Mouse (Mus musculus) kidney, embryonic 15.5 days (tissue): ENCODE data around the gene Pip4p1. TPM values are rescaled to one million over a fixed set of nuclear protein-coding genes. Genes with fewer than 3 reads are reported as not detected.

Experiments used
- polyA plus RNA-seq: library from polyadenylated mRNA; unstranded; fragments of >200 nt; fragmentation: Nextera tagmentation; extraction: Ambion mirVana; gene quantifications from 2 replicates; pipeline ENCODE4 v1.2.1, GENCODE M21; 2015

The Pip4p1 gene
- polyA plus RNA-seq, 1 experiment from 2014 or later = 53.9 TPM

Other genes starting within 250 kb of the Pip4p1 start
- gene Olfr747, start 237.7 kb downstream of the Pip4p1 start, polyA plus RNA-seq = not detected in 2 replicates
- not detected in 2 replicates for gene Olfr748, start 223.5 kb downstream of the Pip4p1 start, polyA plus RNA-seq
- not detected in 2 replicates for gene Olfr749, start 185.8 kb downstream of the Pip4p1 start, polyA plus RNA-seq
- 74.4 and 78.5 TPM in 2 replicates for gene Ttc5, start 145.3 kb downstream of the Pip4p1 start, polyA plus RNA-seq
- gene Ccnb1ip1, start 123.1 kb downstream of the Pip4p1 start, polyA plus RNA-seq = not detected in 2 replicates
- 64.9 and 65.6 TPM in 2 replicates for gene Parp2, start 123.0 kb downstream of the Pip4p1 start, polyA plus RNA-seq
- gene Tep1, start 60.3 kb downstream of the Pip4p1 start, polyA plus RNA-seq = 6.2 and 8.5 TPM in 2 replicates
- 0.19 TPM in 2 replicates for gene Klhl33, start 33.3 kb downstream of the Pip4p1 start, polyA plus RNA-seq
- gene Osgep, start 6.0 kb downstream of the Pip4p1 start, polyA plus RNA-seq = 166 and 173 TPM in 2 replicates
- 301 and 306 TPM in 2 replicates for gene Apex1, start 5.9 kb downstream of the Pip4p1 start, polyA plus RNA-seq
- gene Pnp, start 226 bp upstream of the Pip4p1 start, polyA plus RNA-seq = 74.3 and 78.6 TPM in 2 replicates
- gene Gm49342, start 13.7 kb upstream of the Pip4p1 start, polyA plus RNA-seq = not detected in 2 replicates
- 0.62 and 1.0 TPM in 2 replicates for gene Pnp2, start 25.1 kb upstream of the Pip4p1 start, polyA plus RNA-seq
- not detected in 2 replicates for gene Rnase10, start 76.9 kb upstream of the Pip4p1 start, polyA plus RNA-seq
- gene Rnase9, start 111.0 kb upstream of the Pip4p1 start, polyA plus RNA-seq = 0.17 TPM in 1 of 2 replicates, not detected in the other
- 0.38 TPM in 1 of 2 replicates, not detected in the other for gene Rnase11, start 119.3 kb upstream of the Pip4p1 start, polyA plus RNA-seq
- gene Rnase12, start 126.8 kb upstream of the Pip4p1 start, polyA plus RNA-seq = 10.2 and 11.1 TPM in 2 replicates
- gene Olfr750, start 143.6 kb upstream of the Pip4p1 start, polyA plus RNA-seq = 0.04 TPM in 1 of 2 replicates, not detected in the other
- 37.8 and 40.5 TPM in 2 replicates for gene Rnase4, start 160.2 kb upstream of the Pip4p1 start, polyA plus RNA-seq
- gene Ang, start 160.3 kb upstream of the Pip4p1 start, polyA plus RNA-seq = 8.4 and 9.8 TPM in 2 replicates
- gene Eddm3b, start 183.6 kb upstream of the Pip4p1 start, polyA plus RNA-seq = 2.0 and 2.1 TPM in 2 replicates
- gene Rnase6, start 193.1 kb upstream of the Pip4p1 start, polyA plus RNA-seq = 0.52 and 1.3 TPM in 2 replicates
- 0.17 and 1.00 TPM in 2 replicates for gene Rnase1, start 215.9 kb upstream of the Pip4p1 start, polyA plus RNA-seq
- gene Rnase2b, start 231.4 kb upstream of the Pip4p1 start, polyA plus RNA-seq = not detected in 2 replicates